Mouse (Mus musculus) cerebellum, adult 11-12 months (tissue): ENCODE results near the gene Stk36.

Experiments used
- DNase-seq: peaks from one replicate; pipeline ENCODE4 v3.0.0; 2022

Stk36 gene

GRCm38 (mm10) chr1:74601267-74601962 is at the start of gene Stk36, which contains the start of gene Rnf25:
Gene Stk36 (plus strand): TSS chr1:74601445.
Gene Rnf25 (minus strand): TSS chr1:74601397.
- peak; percentile 82 for DNase-seq

GRCm38 (mm10) chr1:74559061-74559460 is 42.2 kb upstream of the Stk36 start:
- no peak for DNase-seq

DNA sequence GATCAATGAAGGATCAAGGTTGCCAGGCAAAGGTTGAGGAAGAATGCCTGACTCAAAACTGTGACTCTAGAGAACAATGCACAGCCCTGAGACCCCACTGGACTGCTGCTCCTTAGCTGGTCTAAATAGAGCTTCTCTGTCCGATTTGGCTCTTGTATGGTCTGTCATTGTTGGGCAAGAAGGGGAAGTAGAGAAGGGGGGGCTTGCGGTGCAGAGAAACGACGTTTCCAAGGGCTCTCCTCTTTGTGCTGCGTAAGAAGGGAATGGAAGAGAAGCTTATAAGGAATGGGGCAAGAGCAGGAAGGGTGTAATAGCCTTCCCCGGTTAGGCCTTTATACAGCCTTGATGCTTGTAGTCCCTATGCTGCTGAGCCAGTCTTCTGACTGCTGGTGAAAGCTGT is 35.4 kb upstream of the Stk36 start:
- no peak for DNase-seq

GRCm38 (mm10) chr1:74569739-74570719 is 31.2 kb upstream of the Stk36 start:
- no peak for DNase-seq

DNA sequence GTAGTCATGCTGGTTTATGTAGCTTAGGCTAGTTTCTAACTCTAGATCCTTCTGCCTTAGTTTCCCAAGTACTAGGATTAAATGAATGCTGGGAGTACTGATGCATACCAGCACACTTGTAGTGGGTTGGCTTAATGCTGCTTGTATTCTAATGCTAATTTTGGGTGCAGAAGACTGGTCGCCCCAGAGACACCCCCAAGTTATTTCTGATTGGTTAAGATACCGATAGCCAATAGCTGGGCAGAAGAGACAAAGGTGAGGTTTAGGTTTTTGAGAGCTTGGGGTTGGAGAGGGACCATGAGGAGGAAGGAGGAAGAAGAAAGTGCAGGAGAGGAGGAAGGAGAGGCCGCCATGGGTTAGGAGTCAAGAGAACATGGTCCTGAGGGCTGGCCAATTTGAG is 18.6 kb upstream of the Stk36 start:
- no peak for DNase-seq

- no peak for DNase-seq
These were observed 16.4 kb upstream of the Stk36 start for GRCm38 (mm10) chr1:74584616-74585398.

DNA sequence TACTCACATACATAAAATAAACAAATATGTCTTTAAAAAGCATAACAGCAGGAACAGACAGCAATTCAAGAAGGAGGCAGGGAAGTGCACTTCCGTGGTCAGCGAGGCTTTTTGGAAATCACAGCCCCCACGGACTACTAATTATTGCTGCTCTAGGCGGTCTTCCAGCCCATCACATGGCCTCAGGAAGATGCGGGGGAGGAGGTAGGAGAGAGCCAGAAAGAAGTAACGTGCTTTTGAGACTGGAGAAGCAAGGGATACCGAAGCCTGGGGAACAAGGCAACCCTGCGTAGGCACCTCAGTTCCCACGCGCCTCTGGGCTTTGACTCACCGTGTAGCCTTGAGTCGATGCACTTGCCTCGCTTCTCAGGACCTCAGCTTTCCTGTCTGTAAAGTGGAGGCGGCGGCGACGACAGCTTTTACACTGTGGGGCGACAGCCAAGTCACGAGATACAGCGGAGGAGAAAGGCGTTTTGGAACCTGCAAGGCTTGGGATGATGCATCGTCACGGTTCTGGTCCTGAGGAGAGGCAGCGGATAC is 13.9 kb upstream of the Stk36 start:
- DNase-seq, result no peak

DNA sequence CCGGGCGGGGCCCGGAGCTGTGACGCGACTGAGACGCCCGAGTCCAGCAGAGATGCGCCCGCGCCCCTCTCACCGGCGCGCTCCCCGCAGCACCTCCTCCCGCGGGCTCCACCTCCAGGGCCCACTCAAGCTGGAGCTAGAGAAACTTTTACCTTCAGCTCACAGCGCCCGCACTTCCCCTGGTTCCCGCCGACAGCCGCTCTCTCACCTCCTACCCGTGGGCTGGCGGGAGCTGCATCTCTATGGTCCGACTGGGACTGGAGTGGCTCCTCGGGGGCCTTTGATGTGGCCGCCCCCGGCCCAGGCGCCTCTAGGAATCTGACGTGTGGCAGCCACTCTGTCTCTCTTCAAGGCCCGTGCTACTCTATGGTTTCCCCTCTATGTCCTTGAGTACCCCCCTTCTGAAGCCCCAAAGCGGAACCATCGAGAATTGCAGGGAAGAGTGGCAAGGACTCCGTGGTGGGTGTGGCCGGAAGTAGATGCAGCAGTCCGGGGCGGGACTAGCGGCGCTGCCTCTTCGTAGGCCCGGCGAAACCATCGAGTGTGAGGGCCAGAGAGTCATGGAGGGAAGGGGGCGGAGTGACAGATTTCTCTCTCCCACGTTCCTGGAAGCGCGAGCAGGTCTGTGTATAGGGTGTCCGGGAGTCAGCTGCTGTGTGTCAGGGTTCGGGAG is 13.3 kb upstream of the Stk36 start, which contains the start of the genes Zfp142 and Bcs1l:
Gene Zfp142 (minus strand): TSS at position 474 of the 673 bp plus-strand sequence.
Gene Bcs1l (plus strand): TSS at position 517 of the 673 bp plus-strand sequence.
- peak; percentile 99 for DNase-seq

DNA sequence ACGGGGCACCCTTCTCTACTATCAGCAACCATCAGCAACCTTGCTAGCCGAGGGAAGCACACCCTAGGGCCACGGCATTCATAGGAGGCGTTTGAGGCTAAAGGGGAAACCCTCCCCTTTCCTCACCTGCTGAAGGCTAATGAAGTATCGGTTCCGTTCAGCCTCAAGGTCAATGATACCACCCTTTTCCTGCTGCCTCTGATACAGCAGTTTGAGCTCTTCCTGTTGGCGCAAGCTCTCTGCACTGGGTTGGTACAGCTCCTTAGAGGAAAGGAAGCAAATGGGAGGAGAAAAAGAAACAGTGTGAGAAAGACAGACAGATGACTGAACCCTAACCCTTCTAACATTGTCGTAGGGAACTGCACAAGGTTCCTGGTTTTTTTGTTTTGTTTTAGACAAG is 6.8 kb upstream of the Stk36 start:
- DNase-seq, result no peak

GRCm38 (mm10) chr1:74600501-74601266 is 561 bp upstream of the Stk36 start:
- no peak for DNase-seq

DNA sequence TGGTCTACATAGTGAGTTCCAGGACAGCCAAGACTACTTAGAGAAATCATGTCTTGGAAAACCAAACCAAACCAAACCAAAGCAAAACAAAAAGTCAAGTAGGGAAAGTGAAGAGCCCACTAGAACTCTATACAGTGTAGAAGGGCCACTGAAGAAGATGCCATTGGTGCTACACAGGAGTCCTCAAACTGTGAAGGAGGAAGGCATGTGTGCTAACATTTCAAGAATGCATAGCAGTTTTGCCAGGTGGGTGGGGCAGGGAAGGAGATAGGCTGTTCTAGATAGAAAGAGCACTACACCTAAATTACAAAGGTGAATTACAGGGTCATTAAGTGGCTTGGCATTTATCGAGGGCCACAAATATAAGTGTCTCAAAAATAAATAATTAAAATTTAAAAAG is 22.9 kb downstream of the Stk36 start:
- DNase-seq, result no peak

GRCm38 (mm10) chr1:74626076-74626475 is 24.8 kb downstream of the Stk36 start:
- no peak for DNase-seq

DNA sequence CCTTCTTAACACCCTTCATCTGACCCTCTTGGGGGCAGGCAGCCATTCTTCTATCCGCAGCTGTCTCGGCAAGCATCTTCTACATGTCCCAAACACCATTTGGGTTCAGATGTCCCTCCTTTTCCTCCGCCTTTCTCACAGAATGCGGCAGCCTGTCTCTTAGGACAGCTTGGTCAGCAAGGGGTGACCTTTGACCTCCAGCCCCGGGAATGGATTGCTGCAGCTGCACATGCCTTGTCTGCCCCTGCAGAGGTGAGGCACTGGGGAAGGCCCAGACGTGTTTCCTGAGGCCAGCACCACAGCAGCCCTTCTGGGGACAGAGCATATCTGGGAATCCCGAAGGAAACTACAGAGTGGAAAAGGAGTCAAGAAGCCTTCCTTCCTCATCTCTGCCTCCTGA is 26.8 kb downstream of the Stk36 start:
- DNase-seq, result no peak

DNA sequence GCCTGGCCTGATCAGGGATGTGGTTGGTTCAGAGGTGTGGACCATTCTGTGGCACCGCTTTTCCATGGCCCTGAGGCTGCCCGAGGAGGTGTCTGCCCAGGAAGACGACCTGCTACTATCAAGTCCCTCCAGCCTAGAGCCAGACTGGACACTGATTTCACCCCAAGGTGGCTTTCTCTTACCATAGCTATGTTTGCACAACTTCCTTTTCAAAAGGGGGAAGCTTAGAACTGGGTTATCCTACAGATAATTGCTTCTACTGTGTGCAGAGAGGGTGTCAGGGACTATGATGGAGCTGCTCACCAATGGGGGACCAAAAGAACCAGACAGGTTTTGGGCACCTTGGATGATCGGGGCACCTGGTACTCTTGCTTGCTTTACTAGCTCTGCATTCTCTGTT is 31.5 kb downstream of the Stk36 start:
- DNase-seq, result no peak

- DNase-seq, result no peak
These were observed 42.3 kb downstream of the Stk36 start for GRCm38 (mm10) chr1:74643524-74643923.

DNA sequence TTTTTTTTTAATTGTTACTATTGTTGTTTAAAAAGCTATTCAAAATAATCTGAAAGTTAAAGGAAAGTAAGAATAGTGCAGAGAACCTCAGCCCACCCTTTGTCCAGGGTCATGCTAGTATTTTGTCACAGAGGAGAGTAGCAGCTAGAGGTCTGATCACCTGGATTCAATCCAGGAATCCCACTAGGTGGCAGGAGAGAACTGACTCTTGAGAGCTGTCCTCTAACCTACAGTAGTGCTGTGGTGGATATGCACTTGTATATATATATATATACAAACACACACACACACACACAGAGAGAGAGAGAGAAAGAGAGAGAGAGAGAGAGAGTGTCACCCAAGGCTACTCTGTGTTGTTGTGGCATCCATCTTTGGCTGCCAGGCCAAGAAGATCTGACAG is 42.7 kb downstream of the Stk36 start:
- DNase-seq, result no peak

GRCm38 (mm10) chr1:74661448-74662195 is 60.4 kb downstream of the Stk36 start, which contains the start of gene Ttll4:
Gene Ttll4 (plus strand): TSS chr1:74661745.
- peak; percentile 96 for DNase-seq

GRCm38 (mm10) chr1:74662253-74662865 is 61.1 kb downstream of the Stk36 start:
- no peak for DNase-seq

- DNase-seq, result no peak
These were observed 63.9 kb downstream of the Stk36 start for GRCm38 (mm10) chr1:74665153-74665552.

GRCm38 (mm10) chr1:74668371-74668770 is 67.1 kb downstream of the Stk36 start:
- DNase-seq, result no peak
